Mouse (Mus musculus) intestine, embryonic 16.5 days (tissue): Measurements from ENCODE around the gene Rnaseh2b. TPM values are rescaled to one million over a fixed set of nuclear protein-coding genes. Genes with fewer than 3 reads are reported as not detected.

ENCODE experiments used
- ATAC-seq: fragments of 200-750 bp; cut with Nextera tagmentation; 2 replicates; pipeline ENCODE4 v1.8.0; 2017; ENCODE audit warnings: moderate TSS enrichment, moderate library complexity
- H3K27ac ChIP-seq: fragments of 300-500 bp; sonication (generic); 2 replicates; pipeline ENCODE4 v1.5.1; 2014; ENCODE audit warnings: mild to moderate bottlenecking, low read length
- H3K27me3 ChIP-seq: fragments of 300-500 bp; sonication (generic); replicated peaks from 2 replicates; pipeline ENCODE4 v1.6.1; 2014; ENCODE audit warnings: low read length, control low read depth, mixed read lengths; ENCODE audit not compliant: control insufficient read depth, insufficient read depth
- H3K36me3 ChIP-seq: fragments of 300-500 bp; sonication (generic); 2 replicates; pipeline ENCODE4 v1.6.1; 2014; ENCODE audit warnings: low read length, control low read depth; ENCODE audit not compliant: control insufficient read depth, insufficient read depth
- H3K4me1 ChIP-seq: fragments of 300-500 bp; sonication (generic); 2 replicates; pipeline ENCODE4 v1.6.1; 2014; ENCODE audit warnings: low read length, control low read depth, mixed read lengths; ENCODE audit not compliant: control insufficient read depth, insufficient read depth
- H3K4me2 ChIP-seq: fragments of 300-500 bp; sonication (generic); 2 replicates; pipeline ENCODE4 v1.6.1; 2014; ENCODE audit warnings: low read depth, low read length, control low read depth
- H3K4me3 ChIP-seq: fragments of 300-500 bp; sonication (generic); 2 replicates; pipeline ENCODE4 v1.5.1; 2014; ENCODE audit warnings: mild to moderate bottlenecking, low read length
- H3K9ac ChIP-seq: fragments of 300-500 bp; sonication (generic); 2 replicates; pipeline ENCODE4 v1.6.1; 2014; ENCODE audit warnings: low read depth, low read length
- H3K9me3 ChIP-seq: fragments of 300-500 bp; sonication (generic); 2 replicates; pipeline ENCODE4 v1.6.1; 2016; ENCODE audit warnings: low read length, control low read depth; ENCODE audit not compliant: control insufficient read depth
- WGBS: fragments of 180-500 bp; shearing (Covaris S2); extraction: QIAGEN DNeasy Blood & Tissue Kit; methylation state at CpG from one replicate; pipeline ENCODE4 v1.1.7; 2014; 5-methylcytosine and 5-hydroxymethylcytosine counted together
- polyA plus RNA-seq: library from polyadenylated mRNA; unstranded; fragments of >200 nt; fragmentation: Nextera tagmentation; extraction: Ambion mirVana; gene quantifications from 2 replicates; pipeline ENCODE4 v1.2.1, GENCODE M21; 2015

Gene Rnaseh2b
- polyA plus RNA-seq, 1 experiment from 2014 or later: 54.8 TPM

- Histone ChIP-seq H3K4me1 (no peaks in the 10 kb centered on the region), H3K9me3 (no peaks in the 10 kb centered on the region), H3K4me3 (no peak overlapping the region), H3K27me3 (no peaks in the 10 kb centered on the region), H3K4me2 (no peak overlapping the region), H3K27ac (no peak overlapping the region), H3K36me3 (no peaks in the 10 kb centered on the region), H3K9ac (no peak overlapping the region)
- no peak for ATAC-seq
- 84% methylated on average over 5 of the region's 5 CpGs for WGBS
These were observed 36.3 kb upstream of the Rnaseh2b start for GRCm38 (mm10) chr14:62256066-62256465.

GRCm38 (mm10) chr14:62258125-62258524 is 34.3 kb upstream of the Rnaseh2b start:
- ATAC-seq: no peak
- H3K27me3 ChIP-seq: no peaks in the 10 kb centered on the region
- H3K36me3 ChIP-seq: no peaks in the 10 kb centered on the region
- WGBS: 69% methylated on average over 6 of the region's 6 CpGs
- no peaks in the 10 kb centered on the region for H3K9me3 ChIP-seq
- no peak overlapping the region for H3K9ac ChIP-seq
- H3K27ac ChIP-seq: no peak overlapping the region
- no peak overlapping the region for H3K4me2 ChIP-seq
- H3K4me3 ChIP-seq: no peak overlapping the region
- no peaks in the 10 kb centered on the region for H3K4me1 ChIP-seq

- no peak overlapping the region for H3K4me3 ChIP-seq
- H3K27me3 ChIP-seq: no peaks in the 10 kb centered on the region
- no peaks in the 10 kb centered on the region for H3K9me3 ChIP-seq
- no peak overlapping the region for H3K9ac ChIP-seq
- no peak overlapping the region for H3K27ac ChIP-seq
- H3K4me2 ChIP-seq: no peak overlapping the region
- no peak for ATAC-seq
- no peaks in the 10 kb centered on the region for H3K36me3 ChIP-seq
- 55% methylated on average over 10 of the region's 10 CpGs for WGBS
- H3K4me1 ChIP-seq: no peaks in the 10 kb centered on the region
These were observed 33.3 kb upstream of the Rnaseh2b start for GRCm38 (mm10) chr14:62258978-62259536.

- H3K4me2 ChIP-seq: no peak overlapping the region
- H3K4me1 ChIP-seq: no peaks in the 10 kb centered on the region
- no peak for ATAC-seq
- no peak overlapping the region for H3K27ac ChIP-seq
- no peaks in the 10 kb centered on the region for H3K27me3 ChIP-seq
- H3K9ac ChIP-seq: no peak overlapping the region
- no peak overlapping the region for H3K4me3 ChIP-seq
- H3K36me3 ChIP-seq: no peaks in the 10 kb centered on the region
- no peaks in the 10 kb centered on the region for H3K9me3 ChIP-seq
- 78% methylated on average over 12 of the region's 12 CpGs for WGBS
These were observed 21.5 kb upstream of the Rnaseh2b start for GRCm38 (mm10) chr14:62270698-62271396.

- no peak for ATAC-seq
- H3K27me3 ChIP-seq: no peaks in the 10 kb centered on the region
- no peak overlapping the region for H3K4me3 ChIP-seq
- H3K36me3 ChIP-seq: no peaks in the 10 kb centered on the region
- no peak overlapping the region for H3K9ac ChIP-seq
- H3K4me2 ChIP-seq: no peak overlapping the region
- WGBS: 97% methylated on average over 3 of the region's 3 CpGs
- H3K27ac ChIP-seq: no peak overlapping the region
- no peaks in the 10 kb centered on the region for H3K9me3 ChIP-seq
- H3K4me1 ChIP-seq: no peaks in the 10 kb centered on the region
These were observed 18.8 kb upstream of the Rnaseh2b start for GRCm38 (mm10) chr14:62273604-62274003.

GRCm38 (mm10) chr14:62282974-62283373 is 9.4 kb upstream of the Rnaseh2b start:
- 86% methylated on average over 2 of the region's 2 CpGs for WGBS

GRCm38 (mm10) chr14:62288731-62289130 is 3.7 kb upstream of the Rnaseh2b start:
- H3K4me2 ChIP-seq: no peak overlapping the region
- 87% methylated on average over 3 of the region's 3 CpGs for WGBS
- H3K9me3 ChIP-seq: no peaks in the 10 kb centered on the region
- peaks cover 7% of the 10 kb centered on the region; the same call in 1 of the 2 replicates for H3K4me1 ChIP-seq
- no peak overlapping the region for H3K27ac ChIP-seq
- no peaks in the 10 kb centered on the region for H3K36me3 ChIP-seq
- H3K27me3 ChIP-seq: no peaks in the 10 kb centered on the region
- H3K4me3 ChIP-seq: no peak overlapping the region
- ATAC-seq: no peak
- H3K9ac ChIP-seq: no peak overlapping the region

More at GRCm38 (mm10) chr14:62282974-62283373, 9.4 kb upstream of the Rnaseh2b start:
- no peak overlapping the region for H3K9ac ChIP-seq
- no peak for ATAC-seq
- no peaks in the 10 kb centered on the region for H3K9me3 ChIP-seq
- no peaks in the 10 kb centered on the region for H3K36me3 ChIP-seq
- H3K4me2 ChIP-seq: no peak overlapping the region
- H3K4me3 ChIP-seq: no peak overlapping the region
- H3K4me1 ChIP-seq: no peaks in the 10 kb centered on the region
- no peaks in the 10 kb centered on the region for H3K27me3 ChIP-seq
- no peak overlapping the region for H3K27ac ChIP-seq

- no peaks in the 10 kb centered on the region for H3K9me3 ChIP-seq
- no peak overlapping the region for H3K4me2 ChIP-seq
- H3K27me3 ChIP-seq: no peaks in the 10 kb centered on the region
- H3K27ac ChIP-seq: no peak overlapping the region
- peaks cover 7% of the 10 kb centered on the region; the same call in 1 of the 2 replicates for H3K4me1 ChIP-seq
- H3K36me3 ChIP-seq: no peaks in the 10 kb centered on the region
- no peak for ATAC-seq
- 94% methylated on average over 1 of the region's 1 CpGs for WGBS
- no peak overlapping the region for H3K4me3 ChIP-seq
- no peak overlapping the region for H3K9ac ChIP-seq
These were observed 892 bp upstream of the Rnaseh2b start for GRCm38 (mm10) chr14:62291406-62291987.

GRCm38 (mm10) chr14:62292166-62292487 is 262 bp upstream of the Rnaseh2b start:
- no peak for ATAC-seq
- 47% methylated on average over 7 of the region's 7 CpGs for WGBS
- H3K36me3 ChIP-seq: no peaks in the 10 kb centered on the region
- H3K27me3 ChIP-seq: no peaks in the 10 kb centered on the region
- peak overlapping the region; percentile 96 for H3K4me2 ChIP-seq
- H3K27ac ChIP-seq: no peak overlapping the region
- H3K4me3 ChIP-seq: peak overlapping the region; percentile 50
- H3K4me1 ChIP-seq: peaks cover 7% of the 10 kb centered on the region; the same call in 1 of the 2 replicates
- peak overlapping the region; percentile 63; the same call in 1 of the 2 replicates for H3K9ac ChIP-seq
- H3K9me3 ChIP-seq: no peaks in the 10 kb centered on the region
